ENCODE assay signal across 9 mouse cellular contexts in genomic region chr1:173880004-173880666, GRCm38 (mm10). TPM values are rescaled to one million over a fixed set of nuclear protein-coding genes. Genes with fewer than 3 reads are reported as not detected.
DNase-seq lines count a peak whose midpoint lies in the region; ATAC-seq and TF ChIP-seq lines count a peak whose summit lies in the region.
"Not testable (repeated sequence)": the region's sequence is repeated elsewhere in the genome, so short reads cannot be mapped to it uniquely, and the experiment has no call there.
"Had no signal": no experiment of that assay in that cellular context is flagged by ENCODE, and none has a peak within 500 bp of the region (broad histone marks: within the 10 kb centered on the region; RNA-seq: fewer than 3 reads in every experiment).

No protein-coding gene starts in this region.

- not testable (repeated sequence) for H3K4me3 ChIP-seq in hindbrain, embryonic 16.5 days (ENCODE audit: low read length); layer of hippocampus, adult 2 months

- not testable (repeated sequence) for H3K9me3 ChIP-seq in hindbrain, embryonic 16.5 days (ENCODE audit: control insufficient read depth, low read length)

- H3K36me3 ChIP-seq in hindbrain, embryonic 16.5 days (ENCODE audit: control insufficient read depth, insufficient read depth, low read length), result not testable (repeated sequence)

- ATAC-seq in hindbrain, embryonic 16.5 days, result peak; percentile 60; the same call in 1 of the 2 replicates

- H3K27ac ChIP-seq in hindbrain, embryonic 16.5 days (ENCODE audit: low read depth, low read length), result not testable (repeated sequence)
- peak overlapping the region; percentile 28; the same call in 1 of the 2 replicates for H3K27ac ChIP-seq in layer of hippocampus, adult 2 months

- H3K4me1 ChIP-seq in hindbrain, embryonic 16.5 days (ENCODE audit: control insufficient read depth, insufficient read depth, low read depth, low read length), result not testable (repeated sequence)

- WGBS in hindbrain, embryonic 16.5 days, result 62% methylated on average over 3 of the region's 3 CpGs

- peak; percentile 54 for DNase-seq in Muller cell, postnatal 12 days (ENCODE audit: inconsistent ontology term)
- DNase-seq in cerebellum, adult 11-12 months, result peak; percentile 6
- DNase-seq in gastrocnemius, adult 18-20 months (ENCODE audit: low spot score), result peak; percentile 18
- peak; percentile 76 to 78 for DNase-seq in layer of hippocampus, adult 2 months (ENCODE audit: low spot score in 2 of 2)
- DNase-seq in lung, postnatal 25 days (ENCODE audit: low spot score), result peak; percentile 14
- DNase-seq in right cerebral cortex, adult 18-20 months, result peak; percentile 3

- TF ChIP-seq CTCF in layer of hippocampus, adult 2 months (conservative IDR thresholded peaks at IDR 0.05), result not testable (repeated sequence)

- not testable (repeated sequence) for H3K4me2 ChIP-seq in hindbrain, embryonic 16.5 days (ENCODE audit: low read length)

- not testable (repeated sequence) for H3K9ac ChIP-seq in hindbrain, embryonic 16.5 days (ENCODE audit: low read depth, low read length)

- not testable (repeated sequence) for H3K27me3 ChIP-seq in hindbrain, embryonic 16.5 days (replicated peaks; ENCODE audit: control insufficient read depth, insufficient read depth, low read length)

RNA-seq across cellular contexts. Expression of gene Ifi211, which starts 32.7 kb away (rescaled TPM):
- total RNA-seq in gastrocnemius, adult 18-20 months (2021), result 1 to 10 TPM; 2.7 to 3.1 TPM
- 0.31 and 0.46 TPM in 2 replicates for polyA plus RNA-seq in hindbrain, embryonic 16.5 days (2015; fragmentation: Nextera tagmentation; extraction: Ambion mirVana)
- total RNA-seq in layer of hippocampus, adult 2 months (2021), result not detected
- total RNA-seq: left cerebral cortex, postnatal 14 days had no signal
- polyA plus RNA-seq: testis, adult 2 months had no signal

Comparison
In these comparisons a context has a peak if more than half of its experiments do, and no peak if none do; other contexts are left out.
1. DNase-seq: peak in every context shown above with its lines; median percentile 77 in layer of hippocampus, adult 2 months; 54 in Muller cell, postnatal 12 days; 18 in gastrocnemius, adult 18-20 months; 14 in lung, postnatal 25 days; 6 in cerebellum, adult 11-12 months; 3 in right cerebral cortex, adult 18-20 months.